Mouse (Mus musculus) CD8-positive naive resting alpha-beta T cell, adult 2 months (primary cell): Measurements from ENCODE around the gene Erlin1.

ENCODE experiments used
- DNase-seq, 2 experiments: peaks; one replicate each; pipeline ENCODE4 v3.0.0; 2022; ENCODE audit warnings: low read depth in 2 of 2, low spot score in 2 of 2

Gene Erlin1

DNA sequence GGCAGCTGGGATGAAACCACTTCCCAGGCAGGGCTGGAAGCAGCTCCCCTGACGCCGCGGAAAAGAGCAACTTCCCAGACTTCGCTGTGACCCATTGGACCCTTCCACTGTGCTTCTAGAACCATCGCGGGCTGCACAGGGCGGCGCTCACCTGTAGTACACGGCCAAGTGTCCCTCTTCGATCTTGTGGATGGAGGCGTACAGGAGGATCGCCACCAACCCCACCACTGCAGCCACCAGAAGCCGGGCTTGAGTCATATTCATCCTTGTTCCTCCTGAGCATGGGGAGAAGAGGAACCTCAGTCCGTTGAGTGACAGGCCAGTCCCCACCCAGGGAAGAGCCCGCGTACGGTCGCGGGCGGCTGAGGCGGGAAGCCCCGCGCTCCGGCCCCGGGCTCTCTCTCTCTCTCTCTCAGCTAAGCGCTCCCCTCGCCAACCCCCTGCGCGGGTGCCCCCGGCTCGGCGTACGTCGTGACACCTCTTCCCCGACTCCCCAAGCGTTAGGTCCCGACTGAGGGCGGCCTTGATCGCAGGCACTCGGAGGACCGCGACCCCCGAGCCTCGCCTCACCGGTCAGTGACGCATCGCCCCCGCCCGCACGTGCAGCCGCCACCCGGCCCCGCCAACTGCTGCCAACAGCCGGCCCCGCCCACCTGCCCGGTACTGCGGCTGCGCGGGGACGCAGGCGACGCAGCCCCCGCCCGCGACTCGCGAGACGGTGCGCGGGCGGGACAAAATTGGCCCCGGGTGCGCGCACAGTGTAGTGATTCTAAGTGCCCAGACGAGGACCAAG lies at the start of gene Erlin1:
Gene Erlin1 (minus strand): TSS at position 665 of the 793 bp plus-strand sequence.
- DNase-seq = peak; percentile 61 to 75

GRCm38 (mm10) chr19:44117793-44118192 lies 48.2 kb upstream of the Erlin1 start:
- DNase-seq = no peak

DNA sequence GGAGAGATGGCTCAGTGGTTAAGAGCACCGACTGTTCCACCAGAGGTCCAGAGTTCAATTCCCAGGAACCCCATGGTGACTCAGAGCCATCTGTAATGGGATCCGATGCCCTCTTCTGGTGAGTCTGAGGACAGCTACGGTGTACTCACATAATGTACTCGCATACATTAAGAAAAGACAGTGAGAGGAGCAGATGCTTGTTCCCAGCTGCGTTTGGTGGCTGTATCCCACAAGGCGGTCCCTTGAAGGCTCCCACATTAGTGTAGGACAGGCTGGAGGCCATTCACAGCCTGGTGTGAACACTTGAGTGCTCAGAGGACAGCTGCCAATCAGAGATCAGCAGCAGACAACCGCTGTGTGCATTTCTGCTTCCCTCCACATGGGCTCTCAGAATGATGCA lies 42.1 kb upstream of the Erlin1 start:
- DNase-seq = no peak

DNA sequence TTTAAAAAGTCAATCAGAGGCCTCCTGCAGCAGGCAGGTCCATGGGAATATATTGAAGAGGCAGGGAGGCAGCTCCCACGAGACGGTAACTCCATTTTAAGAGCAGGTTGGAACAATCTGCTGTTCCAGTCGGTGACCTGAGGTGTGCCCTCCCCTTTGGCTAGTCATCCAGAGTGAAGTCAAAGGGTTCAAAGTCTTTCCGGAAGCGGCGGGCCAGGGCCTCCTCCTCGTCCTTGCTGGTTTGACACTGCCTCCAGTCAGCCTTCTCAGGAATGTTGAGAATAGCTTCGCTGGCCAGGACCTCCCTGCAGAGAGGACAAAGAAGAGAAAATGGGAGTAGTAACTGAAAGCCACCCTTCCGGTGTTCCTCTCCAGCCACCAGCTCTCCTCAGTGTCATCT lies 40.8 kb upstream of the Erlin1 start:
- DNase-seq = no peak

DNA sequence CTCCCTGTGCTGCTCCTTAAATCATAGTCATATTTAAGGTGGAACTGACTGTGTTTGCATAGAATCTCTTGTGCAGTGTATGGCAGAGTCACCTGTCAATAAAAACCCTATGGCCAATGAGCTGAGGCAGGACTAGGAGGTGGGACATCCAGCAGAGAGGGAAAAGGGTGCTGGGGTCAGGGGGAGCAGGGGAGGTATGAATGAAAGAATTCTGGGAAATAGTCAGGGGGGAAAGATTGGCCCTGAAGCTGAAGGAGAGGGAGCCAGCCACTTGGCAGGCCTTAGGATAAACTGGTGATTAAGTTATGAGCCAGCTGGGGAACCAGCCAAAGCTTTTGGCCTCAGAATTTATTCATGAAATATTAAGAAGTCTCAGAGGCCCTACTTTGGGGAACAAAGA lies 39.4 kb upstream of the Erlin1 start:
- DNase-seq = no peak

- DNase-seq = no peak
Observed at GRCm38 (mm10) chr19:44107661-44108521, 38.3 kb upstream of the Erlin1 start.

DNA sequence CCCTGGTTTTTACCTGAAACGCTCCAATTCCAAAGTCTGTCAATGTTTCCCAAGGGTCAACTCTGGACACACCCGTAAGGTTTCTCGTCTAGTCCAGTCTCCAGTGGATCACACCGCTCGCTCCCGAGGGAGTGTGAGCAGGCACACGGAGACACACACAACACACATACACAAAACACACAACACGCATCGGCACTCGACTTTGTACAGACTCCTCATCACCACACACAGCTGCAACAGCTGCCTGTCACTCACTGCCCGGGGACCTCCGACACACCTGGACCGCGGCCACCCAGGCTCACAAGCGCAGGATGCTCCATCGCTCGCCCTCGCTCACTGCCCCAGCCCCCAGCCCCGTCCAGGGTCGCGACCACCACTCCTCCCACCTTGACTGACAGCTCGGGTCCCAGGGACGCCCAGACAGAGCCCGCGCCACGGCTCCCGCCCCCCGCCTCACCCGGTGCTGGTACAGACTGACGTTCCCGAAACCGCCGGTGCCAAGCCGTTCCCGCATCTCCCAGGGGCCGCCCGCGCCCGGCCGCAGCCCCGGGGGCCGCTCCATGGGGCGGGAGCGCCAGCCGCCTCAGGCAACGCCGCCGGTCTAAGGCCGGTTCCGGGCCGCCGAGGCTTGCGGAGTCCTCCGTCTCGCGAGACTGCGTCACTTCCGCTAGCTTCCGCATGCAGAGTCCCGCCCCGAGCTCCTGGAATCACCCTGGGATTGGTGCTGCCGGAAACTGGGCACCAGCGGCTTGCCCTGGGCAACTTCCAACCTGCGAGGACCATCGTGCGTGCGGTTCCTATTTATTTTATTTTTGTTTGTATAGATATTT lies 37.5 kb upstream of the Erlin1 start, which contains the start of gene Chuk:
Gene Chuk (minus strand): TSS at position 650 of the 830 bp plus-strand sequence.
- peak; percentile 95 for DNase-seq

GRCm38 (mm10) chr19:44104393-44104792 lies 34.8 kb upstream of the Erlin1 start:
- no peak for DNase-seq

DNA sequence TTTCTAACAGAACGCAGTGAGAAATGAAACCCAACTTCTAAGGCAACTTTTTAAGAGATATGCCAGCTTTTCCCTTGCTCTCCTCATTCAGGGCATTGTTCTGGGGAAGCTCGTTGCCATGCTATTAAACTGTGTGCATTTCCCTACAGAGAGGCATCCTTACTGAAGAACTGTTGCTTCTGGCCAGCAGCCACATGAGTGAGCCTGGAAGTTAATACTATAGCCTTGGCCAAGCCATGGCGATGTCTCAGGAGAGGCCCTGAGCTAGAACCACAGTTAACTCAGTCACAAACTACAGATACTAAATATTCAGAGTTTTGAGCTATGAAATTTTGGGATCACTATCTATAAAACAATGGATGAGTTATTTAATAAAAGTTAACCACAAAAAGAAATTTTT lies 33.4 kb upstream of the Erlin1 start:
- DNase-seq = no peak

DNA sequence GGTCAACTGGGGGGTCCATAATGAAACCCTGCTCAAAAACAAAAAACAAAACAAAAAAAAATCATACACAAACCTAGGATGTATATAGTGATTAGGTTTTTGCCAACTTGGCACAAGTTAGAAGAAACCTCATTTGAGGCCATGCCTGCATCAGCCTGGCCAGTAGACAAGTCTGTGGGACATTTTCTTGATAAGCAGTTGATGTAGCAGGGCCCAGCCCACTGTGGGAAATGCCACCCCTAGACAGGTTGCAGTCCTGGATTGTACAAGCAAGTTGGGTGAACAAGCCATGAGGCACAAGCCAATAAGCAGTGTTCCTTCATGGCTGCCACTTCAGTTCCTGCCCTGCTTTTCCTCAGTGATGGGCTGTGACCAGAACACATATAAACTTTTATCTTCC lies 31.3 kb upstream of the Erlin1 start:
- DNase-seq = no peak

DNA sequence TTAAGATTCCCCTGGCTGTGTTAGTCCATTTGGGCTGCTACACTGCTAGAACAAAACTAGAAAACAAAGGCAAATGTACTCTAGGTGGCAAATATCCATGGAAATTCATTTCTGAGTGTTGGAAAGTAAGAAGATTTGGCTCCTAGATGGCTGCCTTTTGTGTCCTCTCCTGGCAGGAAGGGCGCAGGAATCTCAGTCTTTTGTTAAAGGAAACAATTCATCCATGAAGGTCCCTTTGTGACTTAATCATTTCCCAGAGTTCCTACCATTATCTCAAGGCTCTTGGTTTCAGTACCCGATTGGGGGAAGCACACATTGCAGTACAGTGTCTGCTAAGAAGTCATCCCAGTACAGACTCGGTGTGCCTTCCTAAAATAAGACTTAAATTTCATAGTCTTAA lies 16.7 kb upstream of the Erlin1 start:
- no peak for DNase-seq

- DNase-seq = no peak
Observed at GRCm38 (mm10) chr19:44080920-44081319, 11.3 kb upstream of the Erlin1 start.

GRCm38 (mm10) chr19:44080023-44080422 lies 10.4 kb upstream of the Erlin1 start:
- DNase-seq = no peak

DNA sequence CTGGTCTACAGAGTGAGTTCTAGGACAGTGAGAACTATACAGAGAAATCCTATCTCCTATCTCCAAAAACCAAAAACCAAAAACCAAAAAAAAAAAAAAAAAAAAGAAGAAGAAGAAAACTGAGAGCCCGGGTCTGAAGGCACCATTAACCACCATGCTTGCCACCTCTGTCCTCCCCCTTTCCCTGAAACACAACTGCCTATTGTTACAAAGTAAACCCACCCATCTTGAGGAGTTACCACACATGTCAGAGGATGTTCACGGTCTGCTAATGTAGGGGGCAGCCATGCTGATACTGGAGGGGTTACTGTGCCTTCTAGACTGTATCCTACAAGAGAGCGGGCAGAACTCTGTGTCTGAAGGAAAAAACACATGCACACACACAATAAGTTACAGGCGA lies 7.4 kb upstream of the Erlin1 start:
- DNase-seq = no peak

- no peak for DNase-seq
Observed at GRCm38 (mm10) chr19:44076457-44076856, 6.9 kb upstream of the Erlin1 start.

GRCm38 (mm10) chr19:44074986-44075385 lies 5.4 kb upstream of the Erlin1 start:
- no peak for DNase-seq

DNA sequence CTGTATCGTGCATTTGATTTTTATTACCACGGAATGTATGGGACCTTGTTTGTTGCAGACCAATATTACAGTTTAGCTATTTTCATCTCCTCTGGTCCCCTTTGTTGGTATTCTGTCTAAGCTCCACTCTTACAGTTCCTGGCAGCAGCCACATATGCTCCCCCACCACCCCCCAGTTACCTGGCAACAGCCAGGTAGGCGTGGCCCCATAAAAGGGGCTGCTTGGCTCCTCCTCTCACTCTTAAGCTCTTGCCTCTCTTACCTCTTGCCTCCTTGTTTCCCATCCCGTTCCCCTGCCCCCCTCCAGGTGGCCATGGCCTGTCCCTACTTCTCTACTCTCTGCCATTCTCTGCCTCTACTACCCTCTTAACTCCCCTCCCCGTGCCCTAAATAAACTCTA lies 1.6 kb upstream of the Erlin1 start:
- DNase-seq = no peak

- DNase-seq = no peak
Observed at GRCm38 (mm10) chr19:44069914-44070232, 288 bp upstream of the Erlin1 start.

DNA sequence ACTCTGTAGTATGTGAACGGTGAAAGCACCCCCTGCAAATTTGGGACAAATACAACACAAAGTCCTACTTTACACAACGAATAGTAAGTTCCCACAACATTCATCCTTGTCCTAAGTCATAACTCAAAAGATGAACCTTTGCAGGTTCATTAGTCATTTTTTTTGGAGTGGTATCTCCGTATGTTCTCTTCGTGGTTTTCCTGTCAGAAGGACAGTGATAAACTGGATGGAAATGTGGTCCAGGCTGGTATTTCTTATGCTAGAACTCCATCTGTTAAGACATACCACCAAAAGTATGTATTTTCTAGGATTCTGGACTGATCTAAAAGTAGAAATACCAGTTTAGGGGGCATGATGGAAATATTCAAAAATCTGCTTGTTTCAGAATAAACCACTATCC lies 1.4 kb downstream of the Erlin1 start:
- DNase-seq = no peak

GRCm38 (mm10) chr19:44067323-44068049 lies 2.1 kb downstream of the Erlin1 start:
- no peak for DNase-seq

DNA sequence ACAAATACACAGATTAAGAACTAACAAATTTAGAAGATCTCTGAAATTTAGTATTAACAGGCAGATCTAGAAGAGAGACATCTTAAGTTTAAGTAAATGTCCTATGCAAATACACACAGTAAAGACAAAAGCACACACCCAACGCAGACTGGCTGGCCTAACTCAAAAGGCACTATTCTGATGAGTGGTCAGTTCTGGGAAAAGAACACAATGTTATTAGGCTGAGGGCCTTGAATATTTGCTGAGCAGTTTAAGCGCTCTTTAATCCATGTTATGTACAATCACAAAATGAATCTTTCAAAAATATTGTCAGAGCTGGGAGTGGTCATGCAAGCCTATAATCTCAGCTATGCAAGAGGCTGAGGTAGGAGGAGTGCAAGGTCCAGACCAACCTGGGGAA lies 4.9 kb downstream of the Erlin1 start:
- no peak for DNase-seq
